Mouse (Mus musculus) left cerebral cortex, postnatal 10 days (tissue): ENCODE results near the gene Cdk7. TPM values are rescaled to one million over a fixed set of nuclear protein-coding genes. Genes with fewer than 3 reads are reported as not detected.

Experiments
- DNase-seq, 2 experiments: peaks; one replicate each; pipeline ENCODE4 v3.0.0; 2021 to 2022; ENCODE audit warnings: low spot score in 2 of 2, mixed read lengths in 1 of 2; ENCODE audit errors: extremely low spot score in 1 of 2
- intact Hi-C: fragments of 180-260 bp; cut with DNase I; formaldehyde crosslinking; loops from one replicate; pipeline ENCODE4 v1.15.1; 2025
- total RNA-seq, 2 experiments: library from RNA; stranded (reverse); gene quantifications; 2 replicates each; pipeline ENCODE4 v1.2.3; 2021

The Cdk7 gene
- total RNA-seq, 2 experiments from 2014 or later: 33.6 to 37.3 TPM

DNA sequence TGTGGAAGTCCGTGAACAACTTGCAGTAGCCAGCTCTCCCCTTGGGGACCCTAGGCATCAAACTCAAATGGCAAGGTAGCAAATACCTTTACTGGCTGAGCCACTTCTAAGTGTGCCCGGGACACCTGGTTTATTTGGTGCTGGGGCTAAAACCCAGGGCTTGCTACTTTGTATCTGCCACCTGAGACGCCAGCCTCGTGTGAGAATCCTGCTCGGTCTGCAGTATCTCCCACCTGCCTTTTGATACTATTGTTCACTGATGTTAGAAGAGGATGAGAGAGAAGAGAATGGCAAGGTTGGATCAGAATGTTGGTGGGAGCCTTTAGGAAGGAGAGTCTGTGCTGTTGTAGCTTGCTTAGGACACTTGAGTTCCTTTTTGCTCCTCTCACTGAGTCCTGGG, 72.6 kb downstream of the Cdk7 start:
- intact Hi-C loops: no loop called here
- DNase-seq: no peak

Other genes starting within 250 kb of the Cdk7 start
- 10 to 100 TPM; 42.8 to 44.2 TPM for gene Gtf2h2, start 238.4 kb downstream of the Cdk7 start, total RNA-seq
- 1 to 10 TPM; 9.5 to 9.6 TPM for gene Ocln, start 178.2 kb downstream of the Cdk7 start, total RNA-seq
- 1 to 10 TPM; 1.2 to 2.6 TPM for gene Marveld2, start 114.0 kb downstream of the Cdk7 start, total RNA-seq
- 100 to 1,000 TPM; 110 to 115 TPM for gene Ak6, start 80.0 kb downstream of the Cdk7 start, total RNA-seq
- gene Rad17, start 79.9 kb downstream of the Cdk7 start, total RNA-seq: 10 to 100 TPM; 13.0 to 13.3 TPM
- 10 to 100 TPM; 23.2 to 29.3 TPM for gene Taf9, start 79.4 kb downstream of the Cdk7 start, total RNA-seq
- gene Ccdc125, start 61.2 kb downstream of the Cdk7 start, total RNA-seq: under 1 TPM; 0.47 to 0.79 TPM
- 10 to 100 TPM; 65.3 to 65.6 TPM for gene Mrps36, start 13.7 kb upstream of the Cdk7 start, total RNA-seq
- gene Cenph, start 45.0 kb upstream of the Cdk7 start, total RNA-seq: 1 to 10 TPM; 1.8 to 3.1 TPM
- gene Ccnb1, start 55.6 kb upstream of the Cdk7 start, total RNA-seq: 1 to 10 TPM; 3.9 to 6.5 TPM
- gene Slc30a5, start 102.5 kb upstream of the Cdk7 start, total RNA-seq: 10 to 100 TPM; 40.1 to 42.8 TPM